Mouse (Mus musculus) gastrocnemius, postnatal 14 days (tissue): ENCODE results near the gene Gja8. TPM values are rescaled to one million over a fixed set of nuclear protein-coding genes. Genes with fewer than 3 reads are reported as not detected.

ENCODE experiments used
- DNase-seq: peaks from one replicate; pipeline ENCODE4 v3.0.0; 2021; ENCODE audit warnings: mixed read lengths
- intact Hi-C: fragments of 180-260 bp; cut with DNase I; formaldehyde crosslinking; loops from one replicate; pipeline ENCODE4 v1.15.1; 2025; ENCODE audit warnings: low total_unique reads
- long read RNA-seq, 2 experiments: library from polyadenylated mRNA; stranded (forward); transcript quantifications; one replicate each; pipeline ENCODE4 v2.0.0; 2021
- total RNA-seq, 2 experiments: library from RNA; stranded (reverse); gene quantifications; 2 replicates each; pipeline ENCODE4 v1.2.3; 2021

The Gja8 gene
- total RNA-seq = not detected
- long read RNA-seq, experiment 1 = 0 reads
- long read RNA-seq, experiment 2 = 0 reads

- intact Hi-C loops = no loop called here
- no peak for DNase-seq
Measured at GRCm38 (mm10) chr3:96925920-96926319, at the start of gene Gja8. Gene Gja8, minus strand, starts transcription at chr3:96926020.

- intact Hi-C loops = no loop called here
- DNase-seq = no peak
Measured at GRCm38 (mm10) chr3:96974467-96974866, 48.6 kb upstream of the Gja8 start.

- intact Hi-C loops = no loop called here
- no peak for DNase-seq
Measured at GRCm38 (mm10) chr3:96970986-96971385, 45.2 kb upstream of the Gja8 start.

GRCm38 (mm10) chr3:96963088-96964034 lies 37.5 kb upstream of the Gja8 start:
- DNase-seq = no peak
- intact Hi-C loops = no loop called here

- intact Hi-C loops = no loop called here
- DNase-seq = no peak
Measured at GRCm38 (mm10) chr3:96960597-96960996, 34.8 kb upstream of the Gja8 start.

GRCm38 (mm10) chr3:96953489-96954233 lies 27.8 kb upstream of the Gja8 start:
- no peak for DNase-seq
- intact Hi-C loops = no loop called here

GRCm38 (mm10) chr3:96942706-96943105 lies 16.9 kb upstream of the Gja8 start:
- DNase-seq = no peak
- intact Hi-C loops = no loop called here

GRCm38 (mm10) chr3:96938738-96939137 lies 12.9 kb upstream of the Gja8 start:
- DNase-seq = peak; percentile 82
- intact Hi-C loops = loop anchor here (2.0 to 5.0 kb wide), 4 partner anchors 139 to 649 kb away; no protein-coding TSS in a partner anchor

- intact Hi-C loops = loop anchor here (2.0 to 5.0 kb wide), 4 partner anchors 140 to 650 kb away; no protein-coding TSS in a partner anchor
- DNase-seq = no peak
Measured at GRCm38 (mm10) chr3:96937606-96938005, 11.8 kb upstream of the Gja8 start.

- DNase-seq = no peak
- intact Hi-C loops = loop anchor here (5.0 kb wide), 3 partner anchors 141 to 651 kb away; no protein-coding TSS in a partner anchor
Measured at GRCm38 (mm10) chr3:96936241-96936640, 10.4 kb upstream of the Gja8 start.

GRCm38 (mm10) chr3:96931261-96931681 lies 5.5 kb upstream of the Gja8 start:
- intact Hi-C loops = no loop called here
- DNase-seq = no peak

- no peak for DNase-seq
- intact Hi-C loops = no loop called here
Measured at GRCm38 (mm10) chr3:96924631-96925030, 1.2 kb downstream of the Gja8 start.

- intact Hi-C loops = no loop called here
Measured at GRCm38 (mm10) chr3:96920991-96921390, 4.8 kb downstream of the Gja8 start.

GRCm38 (mm10) chr3:96905592-96905991 lies 20.2 kb downstream of the Gja8 start:
- DNase-seq = no peak
- intact Hi-C loops = no loop called here

More at GRCm38 (mm10) chr3:96920991-96921390, 4.8 kb downstream of the Gja8 start:
- no peak for DNase-seq

GRCm38 (mm10) chr3:96904851-96905541 lies 20.8 kb downstream of the Gja8 start, which contains the start of gene Gpr89:
Gene Gpr89, minus strand, starts transcription at chr3:96905346.
- intact Hi-C loops = no loop called here
- peak; percentile 89 for DNase-seq

- no peak for DNase-seq
- intact Hi-C loops = no loop called here
Measured at GRCm38 (mm10) chr3:96904393-96904792, 21.4 kb downstream of the Gja8 start, which contains the start of gene Gja5. Gene Gja5, plus strand, starts transcription at chr3:96904693.

- intact Hi-C loops = no loop called here
- no peak for DNase-seq
Measured at GRCm38 (mm10) chr3:96902336-96902999, 23.4 kb downstream of the Gja8 start.

GRCm38 (mm10) chr3:96883690-96884089 lies 42.1 kb downstream of the Gja8 start:
- DNase-seq = no peak
- intact Hi-C loops = no loop called here
